Comparison of ENCODE assay signal across 33 mouse cellular contexts in genomic region chr17:8778839-8779238, GRCm38 (mm10).
"Had no signal": no experiment of that assay in that cellular context is flagged by ENCODE, and none has a peak within 500 bp of the region (broad histone marks: within the 10 kb centered on the region; RNA-seq: fewer than 3 reads in every experiment).

No protein-coding gene starts in this region.

- H3K4me2 ChIP-seq: heart, embryonic 13.5 days; heart, embryonic 15.5 days; hindbrain, embryonic 12.5 days; hindbrain, embryonic 13.5 days; hindbrain, embryonic 14.5 days; hindbrain, embryonic 15.5 days; intestine, embryonic 15.5 days; kidney, embryonic 15.5 days had no signal

- H3K9ac ChIP-seq: heart, embryonic 13.5 days; heart, embryonic 15.5 days; hindbrain, embryonic 12.5 days; hindbrain, embryonic 13.5 days; hindbrain, embryonic 14.5 days; hindbrain, embryonic 15.5 days; intestine, embryonic 15.5 days; kidney, embryonic 15.5 days had no signal

- H3K9me3 ChIP-seq: heart, embryonic 13.5 days; heart, embryonic 15.5 days; hindbrain, embryonic 10.5 days; hindbrain, embryonic 12.5 days; hindbrain, embryonic 13.5 days; hindbrain, embryonic 15.5 days; intestine, embryonic 15.5 days; kidney, embryonic 15.5 days had no signal

- H3K27me3 ChIP-seq: heart, embryonic 13.5 days; heart, embryonic 15.5 days; hindbrain, embryonic 12.5 days; hindbrain, embryonic 13.5 days; hindbrain, embryonic 15.5 days; intestine, embryonic 15.5 days; kidney, embryonic 15.5 days had no signal

- H3K27ac ChIP-seq: heart, embryonic 13.5 days; heart, embryonic 15.5 days; hindbrain, embryonic 10.5 days; hindbrain, embryonic 12.5 days; hindbrain, embryonic 13.5 days; hindbrain, embryonic 14.5 days; hindbrain, embryonic 15.5 days; hindbrain, postnatal 0 days; intestine, embryonic 15.5 days; kidney, embryonic 15.5 days; kidney, postnatal 0 days; layer of hippocampus, adult 2 months; left cerebral cortex, adult 2 months had no signal

- H3K4me3 ChIP-seq: heart, embryonic 13.5 days; heart, embryonic 15.5 days; hindbrain, embryonic 10.5 days; hindbrain, embryonic 12.5 days; hindbrain, embryonic 13.5 days; hindbrain, embryonic 15.5 days; intestine, embryonic 15.5 days; kidney, embryonic 15.5 days; layer of hippocampus, adult 2 months; left cerebral cortex, adult 2 months had no signal

- H3K36me3 ChIP-seq: heart, embryonic 13.5 days; heart, embryonic 15.5 days; hindbrain, embryonic 10.5 days; hindbrain, embryonic 12.5 days; hindbrain, embryonic 13.5 days; hindbrain, embryonic 15.5 days; intestine, embryonic 15.5 days; kidney, embryonic 15.5 days had no signal

- ATAC-seq: hindbrain, embryonic 16.5 days; hindbrain, postnatal 0 days; inflammation-experienced regulatory T-cells, adult 6 months; intestine, embryonic 15.5 days; intestine, embryonic 16.5 days; intestine, postnatal 0 days had no signal

- DNase-seq: heart, postnatal 10 days; heart, postnatal 14 days; heart, postnatal 36 days; heart, postnatal 4 days; kidney, adult 11 months; kidney, adult 18-20 months; kidney, adult 2 months; kidney, adult 8-10 months; kidney, adult 9 months; kidney, postnatal 10 days; kidney, postnatal 14 days; kidney, postnatal 25 days; kidney, postnatal 36 days; kidney, postnatal 4 days; layer of hippocampus, adult 9-11 months; layer of hippocampus, postnatal 36 days had no signal

- H3K4me1 ChIP-seq: heart, embryonic 13.5 days; heart, embryonic 15.5 days; hindbrain, embryonic 13.5 days; hindbrain, embryonic 15.5 days; intestine, embryonic 15.5 days; kidney, embryonic 15.5 days had no signal
